Mouse (Mus musculus) heart, postnatal 0 days (tissue): ENCODE results near the gene Scn4a. TPM values are rescaled to one million over a fixed set of nuclear protein-coding genes. Genes with fewer than 3 reads are reported as not detected.

Experiments
- ATAC-seq: fragments of 200-750 bp; cut with Nextera tagmentation; 2 replicates; pipeline ENCODE4 v1.8.0; 2017; ENCODE audit warnings: low read depth, moderate number of reproducible peaks, moderate library complexity; ENCODE audit not compliant: insufficient read depth
- DNase-seq: peaks from one replicate; pipeline ENCODE4 v3.0.0-alpha.2; 2016; ENCODE audit warnings: low spot score
- H3K27ac ChIP-seq: fragments of 300-500 bp; sonication (generic); 2 replicates; pipeline ENCODE4 v1.5.1; 2014; ENCODE audit warnings: low read depth, mild to moderate bottlenecking
- H3K27me3 ChIP-seq: fragments of 300-500 bp; sonication (generic); 2 replicates; pipeline ENCODE4 v1.6.1; 2014; ENCODE audit warnings: low read length, mixed read lengths; ENCODE audit not compliant: control insufficient read depth, insufficient read depth
- H3K36me3 ChIP-seq: fragments of 300-500 bp; sonication (generic); replicated peaks from 2 replicates; pipeline ENCODE4 v1.6.1; 2014; ENCODE audit warnings: low read length, mixed read lengths; ENCODE audit not compliant: control insufficient read depth, insufficient read depth
- H3K4me1 ChIP-seq: fragments of 300-500 bp; sonication (generic); 2 replicates; pipeline ENCODE4 v1.6.1; 2014; ENCODE audit warnings: antibody characterized with exemption; ENCODE audit not compliant: control insufficient read depth, insufficient read depth
- H3K4me2 ChIP-seq: fragments of 300-500 bp; sonication (generic); 2 replicates; pipeline ENCODE4 v1.6.1; 2014; ENCODE audit warnings: low read depth, mild to moderate bottlenecking, low read length, moderate library complexity
- H3K4me3 ChIP-seq: fragments of 300-500 bp; sonication (generic); 2 replicates; pipeline ENCODE4 v1.5.1; 2014; ENCODE audit warnings: low read depth, low read length
- H3K9ac ChIP-seq: fragments of 300-500 bp; sonication (generic); replicated peaks from 2 replicates; pipeline ENCODE4 v1.6.1; 2014; ENCODE audit warnings: low read depth, low read length, mixed read lengths
- H3K9me3 ChIP-seq: fragments of 300-500 bp; sonication (generic); replicated peaks from 2 replicates; pipeline ENCODE4 v1.6.1; 2016; ENCODE audit warnings: low read length; ENCODE audit not compliant: control insufficient read depth
- CTCF ChIP-seq: IDR thresholded peaks from 2 replicates; pipeline ENCODE4 v1.5.1; 2016; ENCODE audit warnings: antibody characterized with exemption, control low read depth, low read depth
- EP300 ChIP-seq: IDR thresholded peaks from 2 replicates; pipeline ENCODE4 v1.6.1; 2016; ENCODE audit warnings: antibody characterized with exemption, low read depth
- WGBS: fragments of 180-500 bp; shearing (Covaris S2); extraction: QIAGEN DNeasy Blood & Tissue Kit; methylation state at CpG from one replicate; pipeline ENCODE4 v1.1.7; 2014; 5-methylcytosine and 5-hydroxymethylcytosine counted together
- polyA plus RNA-seq: library from polyadenylated mRNA; unstranded; fragments of >200 nt; fragmentation: Nextera tagmentation; extraction: Ambion mirVana; gene quantifications from 2 replicates; pipeline ENCODE4 v1.2.1, GENCODE M21; 2015
- total RNA-seq: library from RNA; depleted of rRNA; stranded (reverse); fragments of >200 nt; gene quantifications from 2 replicates; pipeline ENCODE4 v1.2.3, GENCODE M21; 2014; ENCODE audit warnings: low replicate concordance

The Scn4a gene
- total and polyA plus RNA-seq, 2 experiments from 2014 or later: 0.51 to 0.76 TPM

- H3K36me3 ChIP-seq: no peaks in the 10 kb centered on the region
- no peak overlapping the region for H3K9ac ChIP-seq
- no peak for DNase-seq
- H3K4me3 ChIP-seq: no peak overlapping the region
- no peak overlapping the region for H3K4me2 ChIP-seq
- no peak for ATAC-seq
- H3K4me1 ChIP-seq: no peaks in the 10 kb centered on the region
- H3K27me3 ChIP-seq: no peaks in the 10 kb centered on the region
- TF ChIP-seq CTCF (no peak), EP300 (no peak)
- H3K9me3 ChIP-seq: no peaks in the 10 kb centered on the region
- 96% methylated on average over 1 of the region's 1 CpGs for WGBS
- H3K27ac ChIP-seq: no peak overlapping the region
Observed at GRCm38 (mm10) chr11:106316416-106316815, 36.7 kb downstream of the Scn4a start.

- Histone ChIP-seq H3K9ac (no peak within 1 kb of the TSS), H3K4me1 (no peaks in the 10 kb centered on the region), H3K4me2 (no peak within 1 kb of the TSS; the same call in 1 of the 2 replicates), H3K27me3 (no peaks in the 10 kb centered on the region), H3K9me3 (no peaks in the 10 kb centered on the region), H3K4me3 (no peak within 1 kb of the TSS), H3K36me3 (no peaks in the 10 kb centered on the region), H3K27ac (no peak within 1 kb of the TSS)
- no peak for TF ChIP-seq CTCF
- TF ChIP-seq EP300: no peak
- no peak for ATAC-seq
- WGBS: 58% methylated on average over 9 of the region's 9 CpGs
- DNase-seq: no peak
Observed at GRCm38 (mm10) chr11:106314333-106314812, 38.7 kb downstream of the Scn4a start, which contains the start of gene Cd79b. TSS of gene Cd79b (minus strand) at chr11:106314762.

DNA sequence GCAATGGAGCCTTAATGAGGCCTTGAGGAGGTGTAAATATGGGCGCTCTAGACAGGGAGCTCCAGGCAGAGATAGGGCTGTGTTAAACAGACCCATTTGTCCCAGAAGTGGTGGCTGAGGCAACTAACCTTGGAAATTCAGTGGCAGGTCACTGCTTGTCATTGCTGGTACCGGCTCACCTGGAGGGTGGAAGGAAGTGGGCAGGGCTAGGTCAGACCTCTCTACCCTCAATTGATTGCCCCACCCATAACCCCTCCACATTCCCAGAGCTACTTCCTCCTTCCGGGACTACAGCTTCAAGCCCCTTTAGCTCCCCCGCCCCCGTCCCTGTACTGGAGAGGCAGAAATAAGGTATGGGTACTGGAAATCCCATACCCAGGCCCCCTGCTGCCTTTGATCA lies 39.6 kb downstream of the Scn4a start:
- Histone ChIP-seq H3K9ac (no peak overlapping the region), H3K27ac (no peak overlapping the region), H3K9me3 (no peaks in the 10 kb centered on the region), H3K4me3 (no peak overlapping the region), H3K36me3 (no peaks in the 10 kb centered on the region), H3K4me1 (no peaks in the 10 kb centered on the region), H3K4me2 (no peak overlapping the region), H3K27me3 (no peaks in the 10 kb centered on the region)
- DNase-seq (no peak), ATAC-seq (no peak)
- TF ChIP-seq CTCF (no peak), EP300 (no peak)
- WGBS: 56% methylated on average over 5 of the region's 5 CpGs

DNA sequence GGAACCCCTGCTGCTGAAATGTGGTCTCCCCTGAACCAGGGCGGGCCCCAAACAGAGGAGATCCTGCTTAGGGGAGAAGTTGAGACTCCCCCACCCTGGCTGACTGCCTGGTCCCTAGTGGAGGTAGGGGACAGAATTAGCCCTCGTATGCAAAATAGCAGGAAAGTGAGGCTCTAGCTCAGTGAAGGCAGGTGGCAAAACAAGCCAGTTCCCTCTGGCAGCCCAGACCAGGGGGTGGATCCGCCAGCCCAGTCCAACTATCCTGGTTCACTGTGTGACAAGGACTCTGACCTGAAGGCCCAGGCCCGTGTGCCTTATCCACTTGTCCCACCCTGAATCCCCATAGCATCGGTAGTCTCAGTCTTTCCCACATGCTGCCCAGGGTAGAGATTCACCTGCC lies 43.0 kb downstream of the Scn4a start:
- no peaks in the 10 kb centered on the region for H3K4me1 ChIP-seq
- ATAC-seq (no peak), DNase-seq (no peak)
- 64% methylated on average over 5 of the region's 5 CpGs for WGBS
- no peak overlapping the region for H3K27ac ChIP-seq
- H3K36me3 ChIP-seq: no peaks in the 10 kb centered on the region
- H3K9ac ChIP-seq: no peak overlapping the region
- no peak overlapping the region for H3K4me2 ChIP-seq
- no peak overlapping the region for H3K4me3 ChIP-seq
- no peak for TF ChIP-seq EP300
- no peaks in the 10 kb centered on the region for H3K9me3 ChIP-seq
- no peaks in the 10 kb centered on the region for H3K27me3 ChIP-seq

DNA sequence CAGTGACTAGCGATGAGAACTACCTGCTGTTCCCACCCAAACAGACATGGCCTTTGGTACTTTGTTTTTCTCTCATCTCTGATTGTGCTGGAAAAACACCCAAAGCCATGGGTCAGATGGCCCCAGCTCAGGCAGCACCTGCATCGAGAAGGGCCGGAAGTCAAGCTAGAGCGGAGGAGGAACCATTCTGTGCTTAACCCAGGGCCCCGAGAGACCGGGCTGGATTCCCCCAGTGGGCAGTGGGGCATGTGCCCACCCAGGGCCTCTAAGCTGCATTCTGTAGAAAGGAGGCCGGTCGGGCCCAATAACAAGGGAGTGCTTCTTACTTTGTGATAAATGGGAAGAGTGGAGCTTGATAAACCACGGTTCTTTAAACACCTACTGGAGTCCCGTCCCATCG lies 44.9 kb downstream of the Scn4a start:
- Histone ChIP-seq H3K9ac (no peak overlapping the region), H3K27ac (no peak overlapping the region), H3K4me1 (no peaks in the 10 kb centered on the region), H3K4me3 (no peak overlapping the region), H3K9me3 (no peaks in the 10 kb centered on the region), H3K36me3 (no peaks in the 10 kb centered on the region), H3K4me2 (no peak overlapping the region), H3K27me3 (no peaks in the 10 kb centered on the region)
- 71% methylated on average over 11 of the region's 11 CpGs for WGBS
- TF ChIP-seq EP300 (no peak), CTCF (no peak)
- DNase-seq (no peak), ATAC-seq (no peak)

- Histone ChIP-seq H3K27me3 (no peaks in the 10 kb centered on the region), H3K4me3 (no peak overlapping the region), H3K9ac (no peak overlapping the region), H3K9me3 (no peaks in the 10 kb centered on the region), H3K27ac (no peak overlapping the region), H3K4me2 (no peak overlapping the region), H3K4me1 (no peaks in the 10 kb centered on the region), H3K36me3 (no peaks in the 10 kb centered on the region)
- ATAC-seq (no peak), DNase-seq (no peak)
- WGBS: 50% methylated on average over 5 of the region's 5 CpGs
- TF ChIP-seq CTCF (no peak), EP300 (no peak)
Observed at GRCm38 (mm10) chr11:106307432-106307831, 45.7 kb downstream of the Scn4a start.
